Mouse (Mus musculus) forebrain, embryonic 12.5 days (tissue): ENCODE measurements around the gene Pakap. TPM values are rescaled to one million over a fixed set of nuclear protein-coding genes. Genes with fewer than 3 reads are reported as not detected.

Source experiments
- ATAC-seq: fragments of 200-750 bp; cut with Nextera tagmentation; 2 replicates; pipeline ENCODE4 v1.8.0; 2017; ENCODE audit warnings: moderate TSS enrichment; ENCODE audit not compliant: low FRiP score
- H3K27ac ChIP-seq: fragments of 300-500 bp; sonication (generic); 2 replicates; pipeline ENCODE4 v1.5.1; 2016; ENCODE audit warnings: mild to moderate bottlenecking
- H3K27me3 ChIP-seq: fragments of 300-500 bp; sonication (generic); 2 replicates; pipeline ENCODE4 v1.6.1; 2016; ENCODE audit warnings: mild to moderate bottlenecking
- H3K36me3 ChIP-seq: fragments of 300-500 bp; sonication (generic); replicated peaks from 2 replicates; pipeline ENCODE4 v1.6.1; 2016; ENCODE audit warnings: mild to moderate bottlenecking
- H3K4me1 ChIP-seq: fragments of 300-500 bp; sonication (generic); 2 replicates; pipeline ENCODE4 v1.6.1; 2016
- H3K4me2 ChIP-seq: fragments of 300-500 bp; sonication (generic); 2 replicates; pipeline ENCODE4 v1.6.1; 2016; ENCODE audit warnings: mild to moderate bottlenecking, moderate library complexity
- H3K4me3 ChIP-seq: fragments of 300-500 bp; sonication (generic); replicated peaks from 2 replicates; pipeline ENCODE4 v1.5.1; 2016; ENCODE audit warnings: mild to moderate bottlenecking
- H3K9ac ChIP-seq: fragments of 300-500 bp; sonication (generic); 2 replicates; pipeline ENCODE4 v1.6.1; 2016; ENCODE audit warnings: mild to moderate bottlenecking
- H3K9me3 ChIP-seq: fragments of 300-500 bp; sonication (generic); 2 replicates; pipeline ENCODE4 v1.6.1; 2016
- WGBS: fragments of 180-500 bp; shearing (Covaris S2); methylation state at CpG from one replicate; pipeline ENCODE4 v1.1.7; 2016; 5-methylcytosine and 5-hydroxymethylcytosine counted together
- polyA plus RNA-seq: library from polyadenylated mRNA; unstranded; fragments of >200 nt; fragmentation: Nextera tagmentation; extraction: Ambion mirVana; gene quantifications from 2 replicates; pipeline ENCODE4 v1.2.1, GENCODE M21; 2016

Pakap gene
- polyA plus RNA-seq, 1 experiment from 2014 or later = 14.8 TPM

GRCm38 (mm10) chr4:57670813-57671469 is 103.0 kb downstream of the Pakap start:
- Histone ChIP-seq H3K27me3 (no peaks in the 10 kb centered on the region), H3K36me3 (no peaks in the 10 kb centered on the region), H3K4me2 (no peak overlapping the region), H3K9me3 (no peaks in the 10 kb centered on the region), H3K27ac (no peak overlapping the region), H3K4me1 (peaks cover 6% of the 10 kb centered on the region), H3K9ac (no peak overlapping the region), H3K4me3 (no peak overlapping the region)
- no peak for ATAC-seq
- 75% methylated on average over 7 of the region's 7 CpGs for WGBS

GRCm38 (mm10) chr4:57672541-57672940 is 104.6 kb downstream of the Pakap start:
- 80% methylated on average over 4 of the region's 4 CpGs for WGBS
- Histone ChIP-seq H3K27ac (no peak overlapping the region), H3K9ac (no peak overlapping the region), H3K36me3 (no peaks in the 10 kb centered on the region), H3K4me2 (no peak overlapping the region), H3K9me3 (no peaks in the 10 kb centered on the region), H3K27me3 (no peaks in the 10 kb centered on the region), H3K4me3 (no peak overlapping the region), H3K4me1 (peaks cover 6% of the 10 kb centered on the region)
- no peak for ATAC-seq

GRCm38 (mm10) chr4:57672996-57673906 is 105.3 kb downstream of the Pakap start:
- ATAC-seq = peak; percentile 81
- Histone ChIP-seq H3K27me3 (no peaks in the 10 kb centered on the region), H3K9ac (no peak overlapping the region), H3K27ac (no peak overlapping the region), H3K9me3 (no peaks in the 10 kb centered on the region), H3K4me3 (peak overlapping the region; percentile 18), H3K36me3 (no peaks in the 10 kb centered on the region), H3K4me2 (peak overlapping the region; percentile 45), H3K4me1 (peaks cover 6% of the 10 kb centered on the region)
- WGBS = 15% methylated on average over 12 of the region's 12 CpGs

- H3K9me3 ChIP-seq = no peaks in the 10 kb centered on the region
- no peaks in the 10 kb centered on the region for H3K36me3 ChIP-seq
- peaks cover 6% of the 10 kb centered on the region for H3K4me1 ChIP-seq
- no peaks in the 10 kb centered on the region for H3K27me3 ChIP-seq
- no peak overlapping the region for H3K4me3 ChIP-seq
- ATAC-seq = no peak
- no peak overlapping the region for H3K4me2 ChIP-seq
- WGBS = 80% methylated on average over 7 of the region's 7 CpGs
- H3K27ac ChIP-seq = no peak overlapping the region
- H3K9ac ChIP-seq = no peak overlapping the region
Observed at GRCm38 (mm10) chr4:57674351-57674750, 106.4 kb downstream of the Pakap start.

- Histone ChIP-seq H3K27ac (no peak overlapping the region), H3K9me3 (no peaks in the 10 kb centered on the region), H3K4me3 (peak overlapping the region; percentile 17; the same call in 1 of the 2 replicates), H3K27me3 (no peaks in the 10 kb centered on the region), H3K4me1 (peaks cover 6% of the 10 kb centered on the region), H3K9ac (no peak overlapping the region), H3K4me2 (peak overlapping the region; percentile 48), H3K36me3 (no peaks in the 10 kb centered on the region)
- ATAC-seq = no peak
- 4% methylated on average over 13 of the region's 13 CpGs for WGBS
Observed at GRCm38 (mm10) chr4:57675387-57675786, 107.4 kb downstream of the Pakap start.

- H3K4me3 ChIP-seq = no peak overlapping the region
- H3K4me1 ChIP-seq = peaks cover 8% of the 10 kb centered on the region
- no peak overlapping the region for H3K4me2 ChIP-seq
- no peak overlapping the region for H3K9ac ChIP-seq
- H3K27ac ChIP-seq = no peak overlapping the region
- no peaks in the 10 kb centered on the region for H3K36me3 ChIP-seq
- no peaks in the 10 kb centered on the region for H3K27me3 ChIP-seq
- H3K9me3 ChIP-seq = no peaks in the 10 kb centered on the region
- WGBS = 88% methylated on average over 12 of the region's 12 CpGs
- no peak for ATAC-seq
Observed at GRCm38 (mm10) chr4:57677916-57678315, 109.9 kb downstream of the Pakap start.

GRCm38 (mm10) chr4:57678991-57679457 is 111.0 kb downstream of the Pakap start:
- no peak overlapping the region for H3K9ac ChIP-seq
- no peaks in the 10 kb centered on the region for H3K27me3 ChIP-seq
- no peak overlapping the region for H3K4me2 ChIP-seq
- no peaks in the 10 kb centered on the region for H3K9me3 ChIP-seq
- no peak for ATAC-seq
- no peak overlapping the region for H3K27ac ChIP-seq
- H3K4me1 ChIP-seq = peaks cover 8% of the 10 kb centered on the region
- WGBS = 91% methylated on average over 9 of the region's 9 CpGs
- no peaks in the 10 kb centered on the region for H3K36me3 ChIP-seq
- H3K4me3 ChIP-seq = no peak overlapping the region

- Histone ChIP-seq H3K9ac (no peak overlapping the region), H3K36me3 (no peaks in the 10 kb centered on the region), H3K27me3 (no peaks in the 10 kb centered on the region), H3K4me1 (peaks cover 7% of the 10 kb centered on the region), H3K9me3 (no peaks in the 10 kb centered on the region), H3K4me2 (no peak overlapping the region), H3K4me3 (no peak overlapping the region), H3K27ac (no peak overlapping the region)
- no peak for ATAC-seq
- WGBS = 73% methylated on average over 12 of the region's 12 CpGs
Observed at GRCm38 (mm10) chr4:57680186-57680585, 112.2 kb downstream of the Pakap start.

GRCm38 (mm10) chr4:57681511-57681910 is 113.5 kb downstream of the Pakap start:
- no peak overlapping the region for H3K9ac ChIP-seq
- H3K27me3 ChIP-seq = no peaks in the 10 kb centered on the region
- no peaks in the 10 kb centered on the region for H3K9me3 ChIP-seq
- H3K4me2 ChIP-seq = no peak overlapping the region
- no peak for ATAC-seq
- H3K36me3 ChIP-seq = no peaks in the 10 kb centered on the region
- H3K4me1 ChIP-seq = 0 out of 2 replicates have a peak, but pooled peaks cover 2% of the 10 kb centered on the region
- H3K27ac ChIP-seq = no peak overlapping the region
- no peak overlapping the region for H3K4me3 ChIP-seq
- WGBS = 70% methylated on average over 12 of the region's 12 CpGs

- no peaks in the 10 kb centered on the region for H3K9me3 ChIP-seq
- 0 out of 2 replicates have a peak, but pooled peaks cover 2% of the 10 kb centered on the region for H3K4me1 ChIP-seq
- WGBS = 93% methylated on average over 2 of the region's 2 CpGs
- no peak for ATAC-seq
- no peak overlapping the region for H3K4me2 ChIP-seq
- H3K36me3 ChIP-seq = no peaks in the 10 kb centered on the region
- no peak overlapping the region for H3K27ac ChIP-seq
- no peaks in the 10 kb centered on the region for H3K27me3 ChIP-seq
- no peak overlapping the region for H3K4me3 ChIP-seq
- no peak overlapping the region for H3K9ac ChIP-seq
Observed at GRCm38 (mm10) chr4:57682341-57682740, 114.4 kb downstream of the Pakap start.

- 85% methylated on average over 11 of the region's 11 CpGs for WGBS
- peaks cover under 1% of the 10 kb centered on the region; the same call in 1 of the 2 replicates for H3K27me3 ChIP-seq
- no peaks in the 10 kb centered on the region for H3K36me3 ChIP-seq
- no peak overlapping the region for H3K27ac ChIP-seq
- H3K9ac ChIP-seq = no peak overlapping the region
- H3K4me3 ChIP-seq = no peak overlapping the region
- 0 out of 2 replicates have a peak, but pooled peaks cover 2% of the 10 kb centered on the region for H3K4me1 ChIP-seq
- no peak overlapping the region for H3K4me2 ChIP-seq
- H3K9me3 ChIP-seq = no peaks in the 10 kb centered on the region
- ATAC-seq = no peak
Observed at GRCm38 (mm10) chr4:57682944-57683343, 115.0 kb downstream of the Pakap start.

- H3K9ac ChIP-seq = no peak overlapping the region
- H3K36me3 ChIP-seq = no peaks in the 10 kb centered on the region
- H3K27me3 ChIP-seq = peaks cover 4% of the 10 kb centered on the region; the same call in 1 of the 2 replicates
- H3K27ac ChIP-seq = no peak overlapping the region
- H3K9me3 ChIP-seq = no peaks in the 10 kb centered on the region
- peaks cover 11% of the 10 kb centered on the region; the same call in 1 of the 2 replicates for H3K4me1 ChIP-seq
- H3K4me2 ChIP-seq = no peak overlapping the region
- ATAC-seq = no peak
- H3K4me3 ChIP-seq = no peak overlapping the region
- WGBS = 87% methylated on average over 12 of the region's 12 CpGs
Observed at GRCm38 (mm10) chr4:57684676-57685215, 116.8 kb downstream of the Pakap start.
